Mouse (Mus musculus) fat pad, adult 2 months (tissue): ENCODE results near the gene Cep295.
A peak's percentile ranks its signal among the peaks of the same experiment; 100 is the strongest.
"Not testable (repeated sequence)": the region's sequence is repeated elsewhere in the genome, so short reads cannot be mapped to it uniquely, and the experiment has no call there.

ENCODE experiments used
- DNase-seq: peaks from one replicate; pipeline ENCODE4 v3.0.0-alpha.2; 2011; ENCODE audit warnings: low read depth, low spot score; ENCODE audit errors: extremely low read depth

Cep295 gene

DNA sequence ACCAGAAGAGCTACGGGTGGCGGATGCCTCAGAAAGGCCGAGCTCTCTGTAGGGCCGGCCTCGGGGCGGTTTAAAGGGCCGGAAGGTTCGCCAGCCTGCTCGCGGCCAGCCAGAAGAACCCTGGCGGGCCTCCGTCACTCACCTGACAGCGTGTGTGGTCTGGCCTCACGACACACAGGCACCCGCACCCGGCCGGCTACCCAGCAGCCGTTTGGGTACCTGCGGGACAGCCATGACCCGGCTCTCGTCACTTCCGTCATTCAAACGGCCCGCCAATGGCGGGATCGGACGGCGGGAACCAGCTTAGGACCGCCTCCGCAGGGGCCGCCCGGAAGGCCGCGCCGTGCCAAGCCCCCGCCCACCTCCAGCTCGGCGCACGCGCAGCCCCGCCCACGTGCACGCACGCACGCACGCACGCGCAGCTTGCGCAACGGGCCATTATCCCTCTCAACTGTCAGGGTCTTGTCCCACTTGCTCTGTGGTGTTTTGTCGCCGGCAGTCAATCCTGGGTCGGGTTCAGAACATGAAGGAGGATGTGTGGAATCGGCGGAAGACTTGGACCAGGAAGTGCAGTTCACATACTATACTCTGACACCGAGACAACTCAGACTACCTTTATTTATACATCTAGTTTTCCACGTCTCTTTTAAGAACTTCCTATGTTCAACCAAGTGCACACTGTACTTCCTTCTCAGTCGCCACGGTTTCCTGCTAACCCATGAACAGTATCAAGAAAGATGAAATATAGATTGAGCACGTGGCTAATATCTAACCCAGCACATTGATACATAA lies at the start of gene Cep295:
Gene Cep295, minus strand, starts transcription at position 305 of the 792 bp plus-strand sequence.
- DNase-seq = peak; percentile 42

GRCm38 (mm10) chr9:15397591-15397990 lies 40.0 kb upstream of the Cep295 start:
- no peak for DNase-seq

DNA sequence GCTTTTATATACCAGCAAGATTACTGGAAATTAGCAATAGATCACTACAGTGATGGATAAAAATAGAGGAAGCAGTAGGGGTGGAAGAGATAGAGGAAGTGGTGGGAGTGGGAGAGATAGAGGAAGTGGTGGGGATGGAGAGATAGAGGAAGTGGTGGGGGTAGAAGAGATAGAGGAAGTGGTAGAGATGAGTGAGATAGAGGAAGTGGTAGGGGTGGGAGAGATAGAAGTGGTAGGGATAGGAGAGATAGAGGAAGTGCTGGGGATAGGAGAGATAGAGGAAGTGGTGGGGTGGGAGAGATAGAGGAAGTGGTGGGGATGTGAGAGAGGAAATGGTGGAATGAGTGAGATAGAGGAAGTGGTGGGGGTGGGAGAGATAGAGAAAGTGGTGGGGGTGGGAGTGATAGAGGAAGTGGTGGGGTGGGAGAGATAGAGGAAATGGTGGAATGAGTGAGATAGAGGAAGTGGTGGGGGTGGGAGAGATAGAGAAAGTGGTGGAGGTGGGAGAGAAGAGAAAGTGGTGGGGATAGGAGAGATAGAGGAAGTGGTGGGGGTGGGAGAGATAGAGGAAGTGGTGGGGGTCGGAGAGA lies 37.9 kb upstream of the Cep295 start:
- no peak for DNase-seq

- DNase-seq = no peak
Measured at GRCm38 (mm10) chr9:15387075-15387643, 29.6 kb upstream of the Cep295 start.

DNA sequence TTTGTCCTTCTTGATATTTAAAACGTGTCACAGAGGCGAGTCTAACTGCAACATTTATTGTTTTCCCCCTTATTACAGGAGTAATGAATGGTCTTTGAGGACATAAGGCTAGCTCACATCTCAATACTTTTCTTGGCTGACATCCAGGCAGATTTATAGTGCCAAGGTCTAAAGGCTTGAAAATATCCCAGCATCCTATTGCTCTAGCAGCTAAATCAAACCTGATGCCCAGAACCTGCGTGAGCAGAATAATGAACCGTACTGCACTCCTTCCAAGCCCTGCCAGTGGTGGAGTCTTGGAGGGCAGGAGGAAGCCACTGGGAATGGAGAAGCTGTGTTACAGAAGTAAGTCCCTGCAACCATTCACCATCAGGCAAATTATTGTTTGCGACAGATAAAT lies 26.7 kb upstream of the Cep295 start:
- DNase-seq = no peak

DNA sequence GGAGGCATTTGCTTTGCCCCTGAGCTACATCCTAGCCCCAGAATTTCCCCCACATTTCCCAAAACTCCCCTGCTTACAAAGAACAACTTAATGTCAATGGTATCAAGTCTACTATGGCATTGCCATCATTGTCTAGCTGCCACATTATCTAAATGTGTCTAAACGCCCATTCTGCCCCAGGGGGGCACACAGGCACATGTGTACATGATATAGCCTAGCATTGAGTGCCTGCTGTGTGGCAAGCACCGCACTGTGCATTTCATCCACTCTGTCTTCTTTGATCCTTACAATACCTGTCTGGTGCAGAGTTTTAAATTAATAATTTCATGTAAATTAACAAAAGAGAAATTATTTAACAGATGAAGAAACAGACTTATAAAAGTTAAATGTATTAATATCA lies 8.7 kb upstream of the Cep295 start:
- no peak for DNase-seq

- no peak for DNase-seq
Measured at GRCm38 (mm10) chr9:15365856-15366255, 8.3 kb upstream of the Cep295 start.

DNA sequence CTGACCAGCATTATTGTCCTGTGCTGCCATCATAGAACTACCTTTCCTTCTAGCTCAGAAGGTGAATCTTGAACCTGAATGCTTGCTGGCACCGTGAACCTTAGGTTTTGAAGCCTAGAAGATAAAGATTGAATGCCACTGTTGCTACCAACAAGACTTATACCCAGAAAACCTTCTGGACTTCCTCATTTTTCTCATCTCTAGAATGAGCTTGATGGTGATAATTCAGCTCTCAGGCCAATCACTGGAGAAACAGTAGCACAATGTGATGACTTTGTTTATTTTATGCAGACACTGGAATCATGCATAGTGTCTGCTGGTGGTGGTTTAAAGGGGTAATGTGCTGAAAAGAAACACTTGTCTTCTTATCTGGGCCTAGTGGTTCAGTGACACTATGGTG lies 7.3 kb upstream of the Cep295 start:
- no peak for DNase-seq

DNA sequence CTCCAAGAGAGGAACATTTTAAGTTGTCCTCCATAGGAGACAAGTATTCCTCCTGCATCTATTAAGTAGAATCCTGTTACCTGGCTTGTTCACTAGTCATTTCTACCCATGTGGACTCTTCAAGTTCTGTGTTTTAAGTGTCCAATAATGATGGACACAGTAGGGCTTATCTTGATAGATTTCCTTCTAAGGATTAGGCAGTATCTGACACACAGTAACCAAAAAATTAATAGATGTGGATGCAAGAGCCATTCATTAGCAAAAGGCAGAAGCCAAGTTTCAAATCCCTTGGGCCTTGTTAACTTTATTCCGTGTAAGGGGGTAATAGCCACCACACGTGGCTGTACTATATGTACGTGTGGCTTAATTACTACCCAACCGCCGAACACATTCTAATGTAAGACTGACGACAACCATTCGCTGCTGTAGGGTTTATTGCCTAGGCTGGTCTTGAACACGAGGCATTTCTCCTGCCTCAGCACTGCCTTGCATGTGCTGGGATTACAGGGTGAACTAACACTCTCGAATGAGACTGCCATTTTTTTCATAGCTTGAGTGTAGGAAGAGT lies 588 bp downstream of the Cep295 start:
- DNase-seq = no peak

- no peak for DNase-seq
Measured at GRCm38 (mm10) chr9:15349925-15350324, 7.7 kb downstream of the Cep295 start.

DNA sequence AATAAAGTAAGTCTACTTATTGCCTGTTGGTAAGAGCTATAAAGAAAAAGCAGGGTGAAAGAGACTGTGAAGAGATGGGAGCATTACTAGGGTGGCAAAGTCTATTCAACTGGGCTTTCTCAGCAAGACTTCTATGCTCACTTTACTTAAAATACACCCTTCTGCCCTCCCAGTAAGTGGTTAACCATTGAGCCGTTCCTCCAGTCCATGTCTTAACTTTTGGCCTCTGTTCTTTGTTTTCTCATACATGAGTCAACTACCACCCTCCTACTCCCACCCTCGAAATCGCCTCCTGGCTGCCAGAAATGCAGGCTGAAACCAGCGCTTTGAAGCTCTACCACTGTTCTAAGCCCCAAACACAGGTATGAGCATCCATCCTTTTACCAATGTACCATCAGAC lies 19.8 kb downstream of the Cep295 start:
- no peak for DNase-seq

DNA sequence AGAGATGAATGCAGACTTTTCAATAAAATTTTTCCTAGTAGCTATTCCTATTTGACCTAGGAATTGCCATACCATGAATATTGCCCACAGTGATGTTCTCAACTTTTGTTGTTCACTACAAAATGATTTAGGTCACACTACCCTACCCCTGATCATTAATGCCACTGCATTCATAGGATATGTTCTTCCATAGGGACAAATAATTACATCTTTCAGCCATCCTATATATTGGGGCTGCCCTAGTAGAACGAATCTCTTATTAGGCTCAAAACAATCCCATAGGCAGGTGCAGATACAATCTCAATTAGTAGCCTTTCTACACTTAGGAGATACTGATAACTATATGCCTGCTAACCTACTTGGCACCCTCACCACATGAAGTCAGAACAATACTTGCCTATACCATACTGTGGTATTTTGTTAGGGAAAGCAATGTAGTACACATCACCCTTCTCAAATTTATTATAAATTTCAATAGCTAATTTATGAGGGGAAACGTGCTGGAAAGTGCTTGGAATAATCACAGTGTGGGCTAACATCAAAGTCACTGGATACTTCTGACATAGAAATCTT lies 39.3 kb downstream of the Cep295 start:
- no peak for DNase-seq

DNA sequence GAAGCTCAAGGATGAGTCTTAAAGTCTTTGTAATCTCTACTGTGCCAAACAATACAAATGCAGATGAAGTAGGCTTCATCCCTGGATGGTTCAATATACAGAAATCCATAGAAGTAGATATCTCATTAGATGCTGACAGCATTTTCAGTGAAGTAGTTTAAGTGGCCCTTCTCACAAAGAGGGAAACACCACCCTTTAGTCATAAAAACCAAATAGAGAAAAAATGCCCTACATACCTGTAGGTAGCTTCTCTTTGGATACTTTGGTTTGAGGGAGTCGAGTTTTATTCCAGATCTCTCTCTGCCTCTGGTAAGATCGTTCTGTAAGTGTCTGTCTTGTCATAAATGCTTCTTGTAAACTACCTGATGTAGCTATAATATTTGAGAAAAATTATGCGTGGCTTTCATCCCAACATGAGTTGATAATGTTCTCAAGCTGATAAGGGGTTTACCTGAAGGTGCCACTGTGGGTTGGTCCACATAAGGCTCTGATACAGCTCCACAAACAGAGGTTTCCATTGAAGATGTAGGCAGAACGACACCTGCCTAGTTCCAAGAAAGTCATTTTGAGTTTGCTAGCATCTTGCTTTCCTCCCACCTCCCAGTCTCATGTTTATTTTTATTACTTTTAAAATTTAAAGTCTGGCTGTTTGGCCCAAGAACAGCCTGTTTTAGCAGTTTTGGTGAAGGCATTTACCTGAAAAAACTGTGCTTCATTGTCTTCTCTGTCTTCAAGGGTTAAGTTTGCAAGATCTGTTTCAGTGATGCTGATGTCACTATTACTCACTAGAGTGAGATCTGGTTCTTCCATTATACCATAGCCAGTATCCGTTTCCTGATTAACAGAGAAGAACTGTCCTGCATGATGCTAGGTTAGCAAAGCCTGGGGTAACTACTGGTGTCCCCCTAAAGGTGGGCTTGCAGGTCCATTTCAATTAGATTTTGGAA lies 40.1 kb downstream of the Cep295 start:
- no peak for DNase-seq

- DNase-seq = not testable (repeated sequence)
Measured at GRCm38 (mm10) chr9:15316296-15316695, 41.3 kb downstream of the Cep295 start.

- DNase-seq = no peak
Measured at GRCm38 (mm10) chr9:15314619-15315018, 43.0 kb downstream of the Cep295 start.

DNA sequence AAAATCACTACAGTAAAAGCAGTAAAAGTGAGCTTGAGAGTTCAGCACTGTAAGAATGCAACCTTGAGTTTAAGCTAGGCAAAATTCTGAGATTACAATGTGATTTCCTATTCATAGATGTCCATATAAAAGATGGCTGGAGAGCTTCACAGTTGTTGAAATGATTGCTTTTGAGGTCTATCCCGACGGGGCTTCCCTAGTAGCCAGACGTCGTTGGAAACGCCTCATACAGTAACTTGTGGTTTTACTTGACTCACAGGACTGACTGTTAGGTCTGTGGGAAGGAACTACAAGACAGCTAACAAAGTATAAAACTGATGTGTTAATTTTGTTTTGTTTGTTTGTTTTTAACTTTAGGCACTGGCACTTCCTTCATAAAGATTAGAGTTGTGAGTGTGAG lies 44.0 kb downstream of the Cep295 start:
- no peak for DNase-seq

GRCm38 (mm10) chr9:15312054-15312735 lies 45.4 kb downstream of the Cep295 start:
- DNase-seq = no peak

DNA sequence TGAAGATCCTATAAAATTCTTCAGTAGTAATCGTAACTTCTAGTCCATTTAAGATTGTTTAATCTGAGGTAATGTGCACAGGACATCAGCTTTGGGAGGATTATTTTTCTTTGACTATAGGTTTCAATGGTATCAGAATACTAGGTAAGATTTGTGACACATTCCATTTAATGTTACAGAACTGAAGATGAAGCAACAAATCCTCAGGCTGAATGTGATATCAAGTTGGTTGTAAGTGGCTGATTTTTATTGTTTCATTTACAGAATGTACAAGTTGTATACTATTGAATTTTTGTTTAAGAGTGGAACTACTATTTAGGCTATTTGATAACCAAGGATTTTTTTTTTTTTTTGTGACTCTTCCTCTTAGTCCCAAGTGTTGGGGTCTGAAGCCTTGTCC lies 47.4 kb downstream of the Cep295 start:
- DNase-seq = no peak

DNA sequence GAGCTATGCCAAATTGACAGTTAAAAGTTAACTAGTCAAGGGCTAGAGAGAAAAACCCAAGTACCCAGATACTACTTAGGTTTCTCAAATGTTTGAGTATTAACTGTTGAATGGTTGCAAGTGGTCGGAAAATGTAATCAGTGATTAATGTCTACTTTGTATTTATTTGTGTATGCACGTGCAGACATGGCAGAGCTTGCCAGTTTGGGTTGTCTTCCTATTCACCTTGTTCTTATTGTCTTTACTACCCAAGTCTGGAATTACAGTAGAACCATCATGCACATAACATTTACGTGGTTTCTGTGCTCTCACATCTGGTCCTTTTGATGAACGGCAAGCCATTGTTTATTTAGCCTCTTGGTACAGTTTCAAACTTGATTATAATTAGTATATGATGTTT lies 48.2 kb downstream of the Cep295 start:
- DNase-seq = no peak

DNA sequence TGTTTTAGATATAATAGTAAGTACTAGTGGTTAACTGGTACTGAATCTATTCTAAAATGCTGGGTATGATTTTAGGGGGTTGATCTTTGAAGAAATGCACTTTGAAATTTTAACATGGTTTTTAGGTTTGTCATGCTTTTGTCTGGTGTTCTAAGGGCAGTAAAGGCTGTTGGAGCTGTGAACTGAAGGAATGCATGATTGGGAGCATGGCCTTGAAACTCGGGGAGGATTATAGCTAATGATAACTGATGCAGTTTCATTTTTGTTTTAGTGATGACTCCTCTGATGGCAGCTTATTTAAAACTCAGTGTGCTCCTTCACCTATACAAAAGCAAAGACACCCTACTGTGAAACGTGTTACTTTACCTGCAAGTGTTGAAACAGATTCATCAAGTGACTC lies 49.3 kb downstream of the Cep295 start:
- no peak for DNase-seq
